Mouse (Mus musculus) CH12.LX (cell line): Measurements from ENCODE around the gene Rora. TPM values are rescaled to one million over a fixed set of nuclear protein-coding genes. Genes with fewer than 3 reads are reported as not detected.

ENCODE experiments used
- DNase-seq: peaks from one replicate; pipeline ENCODE4 v3.0.0-alpha.2; 2013; ENCODE audit errors: extremely low read depth
- H3K27ac ChIP-seq: 2 replicates; pipeline ENCODE4 v1.5.1; 2012; ENCODE audit warnings: low read depth, mild to moderate bottlenecking, control low read depth, moderate library complexity; ENCODE audit not compliant: insufficient read depth
- H3K27me3 ChIP-seq: replicated peaks from 2 replicates; pipeline ENCODE3; 2012; ENCODE audit warnings: inconsistent platforms
- H3K36me3 ChIP-seq, 2 experiments: replicated peaks in 1 of 2; 2 replicates each; pipeline versions ENCODE3 to v1.6.1; 2012; ENCODE audit warnings: inconsistent platforms in 1 of 2, low read length in 1 of 2, mild to moderate bottlenecking in 1 of 2, mixed read lengths in 1 of 2, moderate library complexity in 1 of 2; ENCODE audit not compliant: control insufficient read depth in 1 of 2, insufficient read depth in 1 of 2
- H3K4me1 ChIP-seq, 2 experiments: 2 replicates each; pipeline ENCODE4 v1.6.1; 2012; ENCODE audit warnings: inconsistent platforms in 1 of 2, moderate library complexity in 1 of 2; ENCODE audit not compliant: insufficient read depth in 2 of 2, control insufficient read depth in 1 of 2
- H3K4me2 ChIP-seq: 2 replicates; pipeline ENCODE4 v1.6.1; 2012; ENCODE audit warnings: low read depth, mild to moderate bottlenecking, control low read depth; ENCODE audit not compliant: poor library complexity, insufficient read depth, severe bottlenecking
- H3K4me3 ChIP-seq, 3 experiments: fragments of 150-350 bp in 1 of 3; sonication (generic) in 1 of 3; replicated peaks in 1 of 3; 2 replicates each; pipeline versions ENCODE3 to v1.5.1; 2011 to 2012; ENCODE audit warnings: low read depth in 2 of 3, low read length in 2 of 3, mild to moderate bottlenecking in 2 of 3, moderate library complexity in 2 of 3, control low read depth in 1 of 3, improper control_type of control experiment in 1 of 3, inconsistent platforms in 1 of 3, mixed read lengths in 1 of 3; ENCODE audit not compliant: poor library complexity in 1 of 3
- H3K79me2 ChIP-seq: replicated peaks from 2 replicates; pipeline ENCODE4 v1.6.1; 2012; ENCODE audit warnings: mild to moderate bottlenecking, moderate library complexity; ENCODE audit not compliant: control insufficient read depth, poor library complexity, insufficient read depth, severe bottlenecking; ENCODE audit errors: extremely low read depth
- H3K9ac ChIP-seq: 2 replicates; pipeline ENCODE4 v1.6.1; 2012; ENCODE audit warnings: low read depth, mild to moderate bottlenecking, control low read depth, moderate library complexity; ENCODE audit not compliant: insufficient read depth
- H3K9me3 ChIP-seq: replicated peaks from 2 replicates; pipeline ENCODE3; 2012; ENCODE audit warnings: low read length, inconsistent platforms, mixed read lengths
- BHLHE40 ChIP-seq: IDR thresholded peaks from 2 replicates; pipeline ENCODE4 v1.6.1; 2011; ENCODE audit warnings: mild to moderate bottlenecking, low read depth, low read length, improper control_type of control experiment
- CHD1 ChIP-seq: IDR thresholded peaks from 2 replicates; pipeline ENCODE4 v1.6.1; 2012; ENCODE audit warnings: low read depth, low read length, improper control_type of control experiment, inconsistent platforms
- CHD2 ChIP-seq: IDR thresholded peaks from 2 replicates; pipeline ENCODE4 v1.6.1; 2011; ENCODE audit warnings: low read length, improper control_type of control experiment
- CTCF ChIP-seq, 2 experiments: IDR thresholded peaks in 1 of 2; conservative IDR thresholded peaks in 1 of 2; 2 replicates each; pipeline ENCODE4 v1.5.1; 2011 to 2012; ENCODE audit warnings: low read depth in 2 of 2, low read length in 2 of 2, improper control_type of control experiment in 1 of 2, inconsistent platforms in 1 of 2, mild to moderate bottlenecking in 1 of 2, moderate library complexity in 1 of 2
- E2F4 ChIP-seq: IDR thresholded peaks from 2 replicates; pipeline ENCODE4 v1.6.1; 2011; ENCODE audit warnings: low read depth, low read length, improper control_type of control experiment; ENCODE audit not compliant: insufficient replicate concordance
- GABPA ChIP-seq: IDR thresholded peaks from 2 replicates; pipeline ENCODE4 v1.6.1; 2012; ENCODE audit warnings: low read depth, low read length, improper control_type of control experiment, inconsistent platforms; ENCODE audit not compliant: insufficient replicate concordance
- HCFC1 ChIP-seq: IDR thresholded peaks from 2 replicates; pipeline ENCODE4 v1.6.1; 2012; ENCODE audit warnings: low read depth, mild to moderate bottlenecking, inconsistent platforms, low read length, improper control_type of control experiment
- IRF4 ChIP-seq: IDR thresholded peaks from 2 replicates; pipeline ENCODE4 v1.6.1; 2014; ENCODE audit warnings: low read depth, mild to moderate bottlenecking, inconsistent platforms, low read length, improper control_type of control experiment
- JUN ChIP-seq: IDR thresholded peaks from 2 replicates; pipeline ENCODE4 v1.6.1; 2011; ENCODE audit warnings: low read depth, mild to moderate bottlenecking, low read length, improper control_type of control experiment, moderate library complexity; ENCODE audit not compliant: insufficient read depth
- KAT2A ChIP-seq: IDR thresholded peaks from 2 replicates; pipeline ENCODE4 v1.6.1; 2012; ENCODE audit warnings: low read length, improper control_type of control experiment, inconsistent platforms; ENCODE audit not compliant: insufficient replicate concordance
- MAFK ChIP-seq: IDR thresholded peaks from 2 replicates; pipeline ENCODE4 v1.6.1; 2011; ENCODE audit warnings: low read length, improper control_type of control experiment; ENCODE audit not compliant: insufficient replicate concordance
- MAX ChIP-seq: IDR thresholded peaks from 2 replicates; pipeline ENCODE4 v1.6.1; 2011; ENCODE audit warnings: low read length, improper control_type of control experiment
- MAZ ChIP-seq: IDR thresholded peaks from 2 replicates; pipeline ENCODE4 v1.6.1; 2012; ENCODE audit warnings: low read depth, mild to moderate bottlenecking, inconsistent platforms, low read length, improper control_type of control experiment, moderate library complexity
- NELFE ChIP-seq: IDR thresholded peaks from 2 replicates; pipeline ENCODE4 v1.6.1; 2011; ENCODE audit warnings: low read depth, low read length, improper control_type of control experiment
- NRF1 ChIP-seq: IDR thresholded peaks from 2 replicates; pipeline ENCODE4 v1.6.1; 2014; ENCODE audit warnings: low read depth, mild to moderate bottlenecking, inconsistent platforms, low read length, improper control_type of control experiment, moderate library complexity
- PAX5 ChIP-seq: IDR thresholded peaks from 2 replicates; pipeline ENCODE4 v1.6.1; 2012; ENCODE audit warnings: low read length, inconsistent platforms, mixed read lengths
- POLR2A ChIP-seq: IDR thresholded peaks from 2 replicates; pipeline ENCODE4 v1.6.1; 2011; ENCODE audit warnings: low read depth, mild to moderate bottlenecking, improper control_type of control experiment, low read length
- POLR2AphosphoS2 ChIP-seq: IDR thresholded peaks from 2 replicates; pipeline ENCODE4 v1.6.1; 2011; ENCODE audit warnings: low read depth, low read length, improper control_type of control experiment
- RAD21 ChIP-seq: IDR thresholded peaks from 2 replicates; pipeline ENCODE4 v1.6.1; 2011; ENCODE audit warnings: low read depth, mild to moderate bottlenecking, low read length, improper control_type of control experiment, moderate library complexity
- RCOR1 ChIP-seq: conservative IDR thresholded peaks from 2 replicates; pipeline ENCODE4 v1.6.1; 2012; ENCODE audit warnings: low read depth, mild to moderate bottlenecking, inconsistent platforms, low read length, improper control_type of control experiment
- SMC3 ChIP-seq: IDR thresholded peaks from 2 replicates; pipeline ENCODE4 v1.6.1; 2011; ENCODE audit warnings: low read depth, low read length, improper control_type of control experiment
- TCF12 ChIP-seq: IDR thresholded peaks from 2 replicates; pipeline ENCODE4 v1.6.1; 2014; ENCODE audit warnings: low read depth, mild to moderate bottlenecking, inconsistent platforms, low read length, improper control_type of control experiment
- UBTF ChIP-seq: IDR thresholded peaks from 2 replicates; pipeline ENCODE4 v1.6.1; 2012; ENCODE audit warnings: low read depth, mild to moderate bottlenecking, inconsistent platforms, low read length, improper control_type of control experiment, moderate library complexity
- USF1 ChIP-seq: IDR thresholded peaks from 2 replicates; pipeline ENCODE4 v1.6.1; 2014; ENCODE audit warnings: low read depth, mild to moderate bottlenecking, inconsistent platforms, low read length, improper control_type of control experiment
- ZKSCAN1 ChIP-seq: IDR thresholded peaks from 2 replicates; pipeline ENCODE4 v1.6.1; 2012; ENCODE audit warnings: low read depth, inconsistent platforms, low read length, improper control_type of control experiment, borderline replicate concordance
- ZMIZ1 ChIP-seq: IDR thresholded peaks from 2 replicates; pipeline ENCODE4 v1.6.1; 2012; ENCODE audit warnings: low read depth, mild to moderate bottlenecking, inconsistent platforms, low read length, improper control_type of control experiment
- ZNF384 ChIP-seq: IDR thresholded peaks from 2 replicates; pipeline ENCODE4 v1.6.1; 2012; ENCODE audit warnings: low read depth, low read length, improper control_type of control experiment, inconsistent platforms
- dilution Hi-C: fragments of 300-500 bp; cut with MboI; formaldehyde crosslinking; loops from 2 replicates; pipeline ENCODE4 v1.14.3; 2020; ENCODE audit warnings: low sequenced_read_pairs; ENCODE audit not compliant: extremely low pct_unique_long_range_greater_than_20kb, extremely low pct_ligation_motif_present
- in situ Hi-C: fragments of 300-500 bp; cut with MboI; formaldehyde crosslinking; loops from 3 replicates; pipeline ENCODE4 v1.14.3; 2019; ENCODE audit warnings: low sequenced_read_pairs, low pct_ligation_motif_present, low pct_unique_long_range_greater_than_20kb, mixed read lengths
- polyA plus RNA-seq: library from polyadenylated mRNA; unstranded; fragments of >175 nt; gene quantifications from 2 replicates; pipeline ENCODE4 v1.2.1, GENCODE M21; 2012; ENCODE audit warnings: low read depth; ENCODE audit not compliant: insufficient read length
- total RNA-seq, 2 experiments: library from RNA; depleted of rRNA; stranded (reverse); fragments of 300-350 nt in 1 of 2; fragments of >200 nt in 1 of 2; gene quantifications; 2 replicates each; pipeline ENCODE4 v1.2.3; 2012 to 2014

Gene Rora
- total and polyA plus RNA-seq, 3 experiments: 0.36 to 0.66 (median 0.64) TPM

DNA sequence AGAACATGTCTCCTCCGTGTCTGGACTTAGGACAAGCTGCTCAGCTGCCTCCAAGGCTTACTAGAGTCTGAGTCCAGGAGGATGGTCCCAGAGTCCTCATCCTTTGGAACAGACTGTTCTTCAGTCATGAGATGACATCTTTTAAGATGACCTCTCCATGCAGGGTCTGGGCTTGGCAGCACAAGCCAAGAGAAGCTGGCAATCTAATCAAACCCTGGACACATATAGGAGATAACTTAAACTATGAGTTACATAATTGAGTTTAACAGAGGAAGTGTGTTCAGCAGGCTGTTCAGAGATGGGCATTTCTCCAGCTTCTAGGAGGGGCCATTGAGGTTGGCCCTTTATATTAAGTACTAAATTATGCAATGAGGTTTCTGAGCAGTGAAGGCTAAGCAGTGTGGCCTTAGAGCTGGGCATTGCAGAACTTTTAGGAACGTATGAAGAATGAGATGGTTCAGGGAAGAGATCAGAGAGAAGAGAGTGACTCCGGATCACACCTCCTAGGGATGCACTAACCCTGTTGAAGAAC is 42.9 kb downstream of the Rora start:
- Histone ChIP-seq H3K4me1 (no peaks in the 10 kb centered on the region), H3K36me3 (no peaks in the 10 kb centered on the region), H3K27ac (no peak overlapping the region), H3K79me2 (no peaks in the 10 kb centered on the region), H3K4me2 (no peak overlapping the region), H3K4me3 (no peak overlapping the region), H3K9ac (no peak overlapping the region), H3K9me3 (peaks cover 75% of the 10 kb centered on the region), H3K27me3 (no peaks in the 10 kb centered on the region)
- dilution Hi-C loops: no loop called here
- in situ Hi-C loops: no loop called here
- DNase-seq: no peak
- TF ChIP-seq ZNF384 (no peak), POLR2A (no peak), BHLHE40 (no peak), TCF12 (no peak), KAT2A (no peak), MAZ (no peak), NELFE (no peak), ZMIZ1 (no peak), PAX5 (no peak), GABPA (no peak), POLR2AphosphoS2 (no peak), CHD2 (no peak), NRF1 (no peak), MAFK (no peak), UBTF (no peak), CTCF (conservative IDR thresholded peaks at IDR 0.05 in 1 of 2, IDR thresholded peaks at IDR 0.05 in 1 of 2; ENCODE audit: low read depth in 2 of 2, low read length in 2 of 2) (no peak)

DNA sequence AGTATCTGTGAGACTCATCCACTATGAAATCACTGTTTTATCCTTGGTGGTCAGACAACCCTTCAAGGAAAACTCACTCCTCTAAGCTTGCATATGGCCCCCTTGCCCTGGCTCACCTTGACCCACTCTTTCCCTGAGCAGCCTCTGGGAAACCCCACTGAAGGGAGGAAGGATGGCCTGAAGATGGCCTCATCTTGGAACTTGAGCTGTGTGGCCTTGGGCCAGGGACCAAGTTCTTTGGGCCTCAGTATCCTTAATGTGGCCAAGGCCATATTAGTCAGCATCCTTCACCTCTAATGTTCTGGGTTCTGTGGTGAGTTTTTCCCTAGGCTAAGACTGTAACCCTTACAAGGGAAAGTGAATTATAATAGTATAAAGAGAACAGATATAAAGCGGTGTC is 45.8 kb downstream of the Rora start:
- in situ Hi-C loops (no loop called here), dilution Hi-C loops (no loop called here)
- no peak overlapping the region for H3K4me2 ChIP-seq
- DNase-seq: no peak
- H3K79me2 ChIP-seq: no peaks in the 10 kb centered on the region
- H3K9me3 ChIP-seq: peaks cover 65% of the 10 kb centered on the region
- H3K27me3 ChIP-seq: no peaks in the 10 kb centered on the region
- no peak overlapping the region for H3K4me3 ChIP-seq
- no peak overlapping the region for H3K27ac ChIP-seq
- TF ChIP-seq HCFC1 (no peak), RAD21 (no peak), TCF12 (no peak), ZNF384 (no peak), CHD2 (no peak), IRF4 (no peak), PAX5 (no peak), POLR2AphosphoS2 (no peak), ZKSCAN1 (no peak), SMC3 (no peak), JUN (no peak), RCOR1 (no peak), MAX (no peak), GABPA (no peak), USF1 (no peak), BHLHE40 (no peak), NELFE (no peak), CHD1 (no peak), E2F4 (no peak)
- no peak overlapping the region for H3K9ac ChIP-seq
- H3K36me3 ChIP-seq: no peaks in the 10 kb centered on the region
- no peaks in the 10 kb centered on the region for H3K4me1 ChIP-seq
